In genomic region chr12:32238433-32238832, GRCm38 (mm10) we compare ENCODE assay signal across 14 mouse cellular contexts. TPM values are rescaled to one million over a fixed set of nuclear protein-coding genes. Genes with fewer than 3 reads are reported as not detected.
DNase-seq lines count a peak whose midpoint lies in the region; ATAC-seq and TF ChIP-seq lines count a peak whose summit lies in the region.
"Had no signal": no experiment of that assay in that cellular context is flagged by ENCODE, and none has a peak within 500 bp of the region (broad histone marks: within the 10 kb centered on the region; RNA-seq: fewer than 3 reads in every experiment).

No protein-coding gene starts in this region.

- intact Hi-C loops in left cerebral cortex, postnatal 14 days (cut with DNase I): no loop called here

- H3K4me2 ChIP-seq in forebrain, embryonic 15.5 days (replicated peaks): no peak overlapping the region
- H3K4me2 ChIP-seq in forebrain, embryonic 11.5 days (ENCODE audit: low read depth, low read length, severe bottlenecking): no peak overlapping the region
- H3K4me2 ChIP-seq in limb, embryonic 15.5 days: no peak overlapping the region
- no peak overlapping the region for H3K4me2 ChIP-seq in midbrain, embryonic 16.5 days (ENCODE audit: low read length)
- H3K4me2 ChIP-seq: liver, embryonic 12.5 days; neural tube, embryonic 15.5 days had no signal

- no peak for DNase-seq in forebrain, embryonic 11.5 days (ENCODE audit: low spot score)
- DNase-seq in left cerebral cortex, postnatal 14 days (ENCODE audit: low spot score in 2 of 2): peak; percentile 41 to 56
- DNase-seq in left cerebral cortex, adult 18-20 months (ENCODE audit: low spot score in 2 of 2): no peak
- no peak for DNase-seq in urinary bladder, adult 2 months (ENCODE audit: low spot score)
- DNase-seq: cerebellum, adult 18-20 months; kidney, adult 9 months; lung, postnatal 4 days had no signal

- H3K27me3 ChIP-seq in forebrain, embryonic 15.5 days: no peaks in the 10 kb centered on the region
- H3K27me3 ChIP-seq in forebrain, embryonic 11.5 days (ENCODE audit: control insufficient read depth, insufficient read depth, low read length): no peaks in the 10 kb centered on the region
- no peaks in the 10 kb centered on the region for H3K27me3 ChIP-seq in limb, embryonic 15.5 days
- H3K27me3 ChIP-seq in midbrain, embryonic 16.5 days (ENCODE audit: control insufficient read depth, insufficient read depth, low read depth, low read length): no peaks in the 10 kb centered on the region
- H3K27me3 ChIP-seq: liver, embryonic 12.5 days; neural tube, embryonic 15.5 days had no signal

- 0 out of 2 replicates have a peak, but pooled peaks have one; percentile 44 for ATAC-seq in forebrain, embryonic 15.5 days (replicated peaks)
- no peak for ATAC-seq in forebrain, embryonic 11.5 days (replicated peaks; ENCODE audit: low FRiP score)
- ATAC-seq in limb, embryonic 15.5 days (ENCODE audit: insufficient number of reproducible peaks, low FRiP score, low TSS enrichment, low read depth): no peak
- ATAC-seq in midbrain, embryonic 16.5 days: no peak

- WGBS in forebrain, embryonic 15.5 days: 70% methylated on average over 5 of the region's 5 CpGs
- WGBS in forebrain, embryonic 11.5 days: 75% methylated on average over 5 of the region's 5 CpGs
- WGBS in limb, embryonic 15.5 days: 36% methylated on average over 5 of the region's 5 CpGs
- 75% methylated on average over 5 of the region's 5 CpGs for WGBS in midbrain, embryonic 16.5 days

- 0 out of 2 replicates have a peak, but pooled peaks cover 3% of the 10 kb centered on the region for H3K4me1 ChIP-seq in forebrain, embryonic 15.5 days
- H3K4me1 ChIP-seq in forebrain, embryonic 11.5 days (replicated peaks; ENCODE audit: control insufficient read depth, insufficient read depth, low read length): no peaks in the 10 kb centered on the region
- H3K4me1 ChIP-seq in bone marrow macrophage, adult 2 months (ENCODE audit: control insufficient read depth, insufficient read depth, low read length): peaks cover 25% of the 10 kb centered on the region
- H3K4me1 ChIP-seq in limb, embryonic 15.5 days: peaks cover 15% of the 10 kb centered on the region
- no peaks in the 10 kb centered on the region for H3K4me1 ChIP-seq in midbrain, embryonic 16.5 days (ENCODE audit: control insufficient read depth, insufficient read depth, low read length)

- no peaks in the 10 kb centered on the region for H3K36me3 ChIP-seq in forebrain, embryonic 15.5 days
- no peaks in the 10 kb centered on the region for H3K36me3 ChIP-seq in forebrain, embryonic 11.5 days (ENCODE audit: control insufficient read depth, insufficient read depth, low read length)
- no peaks in the 10 kb centered on the region for H3K36me3 ChIP-seq in limb, embryonic 15.5 days
- no peaks in the 10 kb centered on the region for H3K36me3 ChIP-seq in midbrain, embryonic 16.5 days (ENCODE audit: control insufficient read depth, insufficient read depth, low read length)
- H3K36me3 ChIP-seq: liver, embryonic 12.5 days; neural tube, embryonic 15.5 days had no signal

- no peaks in the 10 kb centered on the region for H3K9me3 ChIP-seq in forebrain, embryonic 15.5 days
- no peaks in the 10 kb centered on the region for H3K9me3 ChIP-seq in forebrain, embryonic 11.5 days (ENCODE audit: control insufficient read depth, low read length)
- no peaks in the 10 kb centered on the region for H3K9me3 ChIP-seq in limb, embryonic 15.5 days
- no peaks in the 10 kb centered on the region for H3K9me3 ChIP-seq in midbrain, embryonic 16.5 days (replicated peaks; ENCODE audit: control insufficient read depth, low read length, poor library complexity, severe bottlenecking)
- H3K9me3 ChIP-seq: liver, embryonic 12.5 days; neural tube, embryonic 15.5 days had no signal

- H3K9ac ChIP-seq in forebrain, embryonic 15.5 days (replicated peaks): no peak overlapping the region
- H3K9ac ChIP-seq in forebrain, embryonic 11.5 days (ENCODE audit: low read length): no peak overlapping the region
- no peak overlapping the region for H3K9ac ChIP-seq in limb, embryonic 15.5 days
- H3K9ac ChIP-seq in midbrain, embryonic 16.5 days (ENCODE audit: low read depth, low read length): no peak overlapping the region
- H3K9ac ChIP-seq: liver, embryonic 12.5 days; neural tube, embryonic 15.5 days had no signal

- TF ChIP-seq POLR2A in bone marrow macrophage, adult 2 months (IDR thresholded peaks at IDR 0.05; ENCODE audit: borderline replicate concordance, low read depth, low read length): no peak

- H3K4me3 ChIP-seq in forebrain, embryonic 15.5 days: no peak overlapping the region
- no peak overlapping the region for H3K4me3 ChIP-seq in forebrain, embryonic 11.5 days (ENCODE audit: low read depth, low read length)
- no peak overlapping the region for H3K4me3 ChIP-seq in bone marrow macrophage, adult 2 months (ENCODE audit: insufficient read depth, low read length)
- no peak overlapping the region for H3K4me3 ChIP-seq in limb, embryonic 15.5 days
- no peak overlapping the region for H3K4me3 ChIP-seq in midbrain, embryonic 16.5 days (ENCODE audit: low read depth, low read length)
- H3K4me3 ChIP-seq: left cerebral cortex, adult 2 months; liver, embryonic 12.5 days; neural tube, embryonic 15.5 days had no signal

- H3K27ac ChIP-seq in forebrain, embryonic 15.5 days (replicated peaks): peak overlapping the region; percentile 40; the same call in 1 of the 2 replicates
- no peak overlapping the region for H3K27ac ChIP-seq in forebrain, embryonic 11.5 days (ENCODE audit: low read depth, low read length)
- peak overlapping the region; percentile 79 for H3K27ac ChIP-seq in bone marrow macrophage, adult 2 months (ENCODE audit: insufficient read depth, low read depth, low read length)
- peak overlapping the region; percentile 75 for H3K27ac ChIP-seq in limb, embryonic 15.5 days
- no peak overlapping the region for H3K27ac ChIP-seq in midbrain, embryonic 16.5 days (ENCODE audit: low read length)
- H3K27ac ChIP-seq: left cerebral cortex, adult 2 months; liver, embryonic 12.5 days; neural tube, embryonic 15.5 days had no signal

- no peak for TF ChIP-seq CTCF in bone marrow macrophage, adult 2 months (IDR thresholded peaks at IDR 0.05; ENCODE audit: low read depth, low read length)

RNA-seq across cellular contexts. Expression of gene Pik3cg, which starts 30.0 kb away (rescaled TPM):
- polyA plus RNA-seq in forebrain, embryonic 15.5 days (2015; fragmentation: Nextera tagmentation; extraction: Ambion mirVana): 0.78 and 0.97 TPM in 2 replicates
- polyA plus RNA-seq in forebrain, embryonic 11.5 days (2014; fragmentation: Nextera tagmentation; extraction: Ambion mirVana): 1.3 and 1.4 TPM in 2 replicates
- 1 to 10 TPM; 3.8 to 3.9 TPM for total RNA-seq in left cerebral cortex, postnatal 14 days (2021)
- 1 to 10 TPM; 3.2 to 3.3 TPM for total RNA-seq in left cerebral cortex, adult 18-20 months (2021)
- 73.2 and 75.7 TPM in 2 replicates for polyA plus RNA-seq in bone marrow macrophage, adult 2 months (2012; ENCODE audit: insufficient read depth, insufficient read length, missing spikeins)
- 3.3 TPM in 2 replicates for polyA plus RNA-seq in limb, embryonic 15.5 days (2015; fragmentation: Nextera tagmentation; extraction: Ambion mirVana)
- polyA plus RNA-seq in urinary bladder, adult 2 months (2012; rRNA removed): 4.6 and 5.4 TPM in 2 replicates
- polyA plus RNA-seq in midbrain, embryonic 16.5 days (2015; fragmentation: Nextera tagmentation; extraction: Ambion mirVana): 0.82 and 1.2 TPM in 2 replicates

Comparison
In these comparisons a context has a peak if more than half of its experiments do, and no peak if none do; other contexts are left out.
1. H3K27ac ChIP-seq: peak in forebrain, embryonic 15.5 days (single experiment), bone marrow macrophage, adult 2 months (single experiment) and limb, embryonic 15.5 days (single experiment); none in forebrain, embryonic 11.5 days (single experiment) and midbrain, embryonic 16.5 days (single experiment).
2. DNase-seq: peak in left cerebral cortex, postnatal 14 days (2 of 2); none in forebrain, embryonic 11.5 days (single experiment), left cerebral cortex, adult 18-20 months (0 of 2) and urinary bladder, adult 2 months (single experiment).
3. RNA of gene Pik3cg, which starts 30.0 kb away (polyA plus RNA-seq): 73.2 to 75.7 TPM in bone marrow macrophage, adult 2 months; 4.6 to 5.4 TPM in urinary bladder, adult 2 months, 3.3 TPM in limb, embryonic 15.5 days, 1.3 to 1.4 TPM in forebrain, embryonic 11.5 days, 0.82 to 1.2 TPM in midbrain, embryonic 16.5 days and 0.78 to 0.97 TPM in forebrain, embryonic 15.5 days; every median in the first group is over 10 times any median in the second.